Mouse (Mus musculus) heart, adult 9 months (tissue): ENCODE measurements around the gene Ccnc.

Experiments
- DNase-seq, 2 experiments: peaks; one replicate each; pipeline ENCODE4 v3.0.0; 2022; ENCODE audit warnings: low spot score in 2 of 2

Ccnc gene

GRCm38 (mm10) chr4:21727615-21728165 is at the start of gene Ccnc:
Gene Ccnc (plus strand): TSS chr4:21727701.
- DNase-seq, result peak; percentile 92

- no peak for DNase-seq
Observed at GRCm38 (mm10) chr4:21678101-21678974, 49.2 kb upstream of the Ccnc start.

- no peak for DNase-seq
Observed at GRCm38 (mm10) chr4:21678975-21679623, 48.4 kb upstream of the Ccnc start.

- no peak for DNase-seq
Observed at GRCm38 (mm10) chr4:21679624-21680480, 47.6 kb upstream of the Ccnc start.

GRCm38 (mm10) chr4:21680971-21681370 is 46.5 kb upstream of the Ccnc start:
- DNase-seq, result no peak

GRCm38 (mm10) chr4:21682421-21683150 is 44.9 kb upstream of the Ccnc start:
- DNase-seq, result no peak

GRCm38 (mm10) chr4:21684341-21684970 is 43.0 kb upstream of the Ccnc start:
- DNase-seq, result no peak

GRCm38 (mm10) chr4:21685595-21686091 is 41.9 kb upstream of the Ccnc start, which contains the start of gene Prdm13:
Gene Prdm13 (minus strand): TSS chr4:21685963.
- no peak for DNase-seq

GRCm38 (mm10) chr4:21686416-21686815 is 41.1 kb upstream of the Ccnc start:
- DNase-seq, result no peak

- DNase-seq, result no peak
Observed at GRCm38 (mm10) chr4:21686934-21687333, 40.6 kb upstream of the Ccnc start.

- no peak for DNase-seq
Observed at GRCm38 (mm10) chr4:21687783-21688702, 39.5 kb upstream of the Ccnc start.

- DNase-seq, result no peak
Observed at GRCm38 (mm10) chr4:21688703-21689200, 38.7 kb upstream of the Ccnc start.

GRCm38 (mm10) chr4:21689492-21689941 is 38.0 kb upstream of the Ccnc start:
- DNase-seq, result no peak

GRCm38 (mm10) chr4:21690221-21690620 is 37.3 kb upstream of the Ccnc start:
- DNase-seq, result no peak

- DNase-seq, result no peak
Observed at GRCm38 (mm10) chr4:21695638-21696254, 31.8 kb upstream of the Ccnc start.

- no peak for DNase-seq
Observed at GRCm38 (mm10) chr4:21705046-21705445, 22.5 kb upstream of the Ccnc start.

GRCm38 (mm10) chr4:21712147-21712546 is 15.4 kb upstream of the Ccnc start:
- DNase-seq, result peak; percentile 43 to 67

GRCm38 (mm10) chr4:21722752-21723334 is 4.7 kb upstream of the Ccnc start:
- no peak for DNase-seq
